Mouse (Mus musculus) retina, postnatal 7 days (tissue): ENCODE data around the gene Adam10.

ENCODE experiments used
- DNase-seq: peaks from one replicate; pipeline ENCODE4 v3.0.0-alpha.2; 2012; ENCODE audit warnings: low read depth, low spot score

Gene Adam10

DNA sequence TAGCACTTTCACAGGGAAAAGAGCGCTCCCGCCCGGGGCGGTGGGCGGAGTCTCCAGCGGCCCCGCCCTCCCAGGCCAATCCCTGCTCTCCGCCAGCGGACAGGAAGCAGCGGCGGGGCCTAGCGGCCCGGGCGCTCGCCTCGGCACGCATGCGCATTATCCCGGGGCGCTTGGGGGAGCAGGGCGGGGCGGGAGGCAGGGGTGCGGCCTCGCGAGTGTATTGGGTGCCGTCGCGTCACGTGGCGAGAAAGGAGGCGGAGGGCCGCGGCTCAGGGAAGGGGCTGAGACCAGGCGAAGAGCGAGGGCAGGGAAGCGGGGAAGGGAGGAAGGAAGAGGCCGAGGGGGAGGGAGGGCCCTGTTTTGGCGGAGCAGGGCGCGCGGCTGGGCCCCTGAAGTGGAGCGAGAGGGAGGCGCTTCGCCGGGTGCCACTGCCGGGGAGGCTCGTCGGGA is at the start of gene Adam10:
Adam10 (plus strand) TSS at position 316 of the 450 bp plus-strand sequence.
- DNase-seq: peak; percentile 98

DNA sequence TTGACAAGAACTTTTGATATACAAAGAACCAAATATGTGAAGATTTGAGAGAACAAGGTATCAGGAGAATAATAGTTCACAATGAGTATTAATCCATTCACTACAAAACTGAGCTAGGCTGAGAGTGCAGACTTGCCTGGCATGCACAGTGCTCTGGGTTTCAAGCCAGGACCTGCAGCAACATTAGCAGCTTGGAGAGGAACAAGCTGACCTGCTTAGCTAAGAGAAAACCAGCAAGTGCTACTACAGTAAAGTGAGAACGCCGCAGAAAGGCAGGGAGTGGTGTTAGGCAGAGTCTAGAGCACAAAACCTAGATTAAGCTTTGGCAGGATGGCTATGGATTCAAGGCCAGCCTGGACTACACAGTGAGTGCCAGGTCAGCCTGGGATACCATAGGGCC is 49.1 kb upstream of the Adam10 start:
- DNase-seq: no peak

DNA sequence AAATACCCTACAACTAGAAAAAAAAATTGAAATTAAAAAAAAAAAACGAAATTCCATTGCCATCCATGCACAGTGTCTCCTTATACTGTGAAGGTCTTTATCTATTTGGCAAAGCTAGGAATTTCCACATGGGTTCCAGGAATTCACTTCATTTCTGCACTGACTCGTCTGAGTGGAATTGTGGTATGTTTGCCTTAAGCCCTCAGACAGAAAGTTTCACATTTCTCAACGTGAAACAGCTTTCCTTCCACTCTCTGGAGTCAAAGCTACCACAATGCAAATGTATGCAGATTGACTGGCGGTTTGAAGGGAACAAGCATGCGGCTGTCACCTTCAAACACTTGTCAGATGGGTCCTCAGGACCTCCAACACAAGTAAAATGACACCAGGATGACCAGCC is 47.1 kb upstream of the Adam10 start:
- no peak for DNase-seq

DNA sequence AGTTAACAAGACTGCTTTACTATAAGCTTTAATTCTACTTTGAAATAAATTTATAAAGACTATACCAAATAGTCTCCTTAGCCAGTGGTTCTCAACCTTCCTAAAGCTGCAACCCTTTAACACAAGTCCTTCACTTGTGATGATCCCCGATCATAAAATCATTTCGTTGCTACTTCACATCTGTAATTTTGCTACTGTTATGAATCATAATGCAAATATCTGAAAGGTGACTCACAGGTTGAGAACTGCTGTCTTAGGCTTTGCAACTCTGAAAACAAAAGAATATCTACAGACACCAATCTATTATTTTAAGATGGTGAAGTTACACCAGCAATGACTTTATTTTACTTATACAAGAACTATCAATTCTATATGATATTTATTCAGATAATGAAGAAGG is 42.0 kb upstream of the Adam10 start:
- no peak for DNase-seq

DNA sequence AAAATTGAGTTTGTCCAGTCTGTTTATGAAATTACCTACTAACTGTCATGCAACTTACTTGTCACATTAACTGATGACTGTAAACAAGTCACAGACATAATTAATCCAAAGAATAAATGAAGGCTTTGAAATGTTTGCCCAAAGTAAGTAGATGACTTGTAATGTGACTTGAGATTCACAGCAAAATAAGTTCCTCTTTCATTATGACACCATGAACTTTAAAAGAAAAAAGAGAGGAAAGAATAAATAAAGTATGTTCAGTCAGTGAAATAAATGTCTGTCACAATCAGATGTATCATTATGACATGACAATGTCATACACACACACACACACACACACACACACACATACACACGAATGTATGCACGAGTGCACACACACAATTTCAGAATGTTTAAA is 28.5 kb upstream of the Adam10 start:
- no peak for DNase-seq

DNA sequence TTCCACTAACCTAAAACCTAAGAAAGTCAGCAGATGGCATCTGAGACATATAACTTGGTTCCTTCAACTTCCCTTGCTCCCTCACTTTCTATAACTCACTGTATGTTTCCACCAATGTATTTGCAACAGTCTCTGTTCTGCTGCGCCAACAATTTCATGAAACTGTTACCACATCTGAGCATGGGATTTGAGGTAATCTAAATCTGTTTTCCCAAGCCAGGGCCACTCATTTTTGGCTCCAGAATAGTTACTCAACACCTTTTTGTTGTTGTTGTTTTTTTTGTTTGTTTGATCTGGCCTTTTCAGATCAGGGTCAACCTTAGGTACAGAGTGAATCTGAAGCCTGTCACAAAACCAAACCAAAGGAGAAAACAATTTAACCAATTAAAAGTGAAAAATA is 27.8 kb upstream of the Adam10 start:
- no peak for DNase-seq

DNA sequence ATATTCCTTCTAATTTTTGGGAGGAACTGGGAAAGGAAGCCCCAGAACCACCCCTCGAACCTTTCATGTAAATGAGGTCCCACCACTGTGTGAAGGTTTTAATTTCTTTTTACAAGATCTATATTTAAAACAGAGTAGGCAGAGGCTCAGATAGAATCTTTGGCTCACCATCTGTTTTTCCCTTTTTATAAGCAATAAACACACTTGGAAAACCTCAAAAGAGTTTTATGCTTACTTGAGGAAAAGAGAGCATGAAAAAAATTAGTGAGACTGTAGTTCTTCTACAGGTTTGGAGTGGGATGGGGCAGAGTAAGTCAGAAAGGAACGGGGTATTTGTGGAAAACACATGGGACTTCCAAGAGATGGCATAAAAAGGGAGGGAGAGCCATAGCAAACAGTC is 26.6 kb upstream of the Adam10 start:
- DNase-seq: no peak

DNA sequence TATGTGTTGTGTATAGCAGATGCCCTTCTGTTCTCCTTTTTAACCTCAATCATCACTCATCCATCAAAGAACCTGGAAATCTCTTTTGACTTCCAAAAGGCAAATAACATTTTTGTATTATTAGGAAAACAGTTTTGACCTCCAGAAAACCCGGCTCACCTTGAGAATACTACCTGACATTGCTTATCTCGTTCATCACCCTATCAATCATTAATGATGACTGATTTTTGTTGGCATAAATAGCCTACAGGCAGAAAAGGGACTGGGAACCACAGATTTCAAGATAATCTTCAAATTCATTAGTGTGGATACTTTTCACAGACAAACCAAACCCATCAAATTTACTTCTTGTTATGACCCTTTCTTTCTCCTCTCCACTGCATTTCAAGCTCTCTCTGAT is 24.9 kb upstream of the Adam10 start:
- DNase-seq: no peak

DNA sequence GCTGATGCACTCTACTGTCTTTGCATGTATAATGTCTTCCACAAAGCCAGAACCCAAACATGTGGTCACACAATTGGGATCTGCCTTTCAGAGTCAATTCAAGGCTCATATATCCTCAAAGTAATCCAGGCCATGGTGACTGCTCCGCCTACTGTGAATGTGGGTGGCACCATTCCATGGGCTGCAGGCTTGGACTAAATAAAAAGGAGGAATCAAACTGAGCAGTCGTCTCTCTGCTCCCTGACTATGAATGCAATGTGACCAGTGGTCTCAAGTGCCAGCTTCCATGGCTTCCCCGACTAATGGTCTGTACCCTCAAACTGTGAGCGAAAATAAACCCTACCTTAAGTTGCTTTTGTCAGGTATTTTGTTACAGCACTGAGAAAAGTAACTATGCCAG is 24.3 kb upstream of the Adam10 start:
- DNase-seq: no peak

DNA sequence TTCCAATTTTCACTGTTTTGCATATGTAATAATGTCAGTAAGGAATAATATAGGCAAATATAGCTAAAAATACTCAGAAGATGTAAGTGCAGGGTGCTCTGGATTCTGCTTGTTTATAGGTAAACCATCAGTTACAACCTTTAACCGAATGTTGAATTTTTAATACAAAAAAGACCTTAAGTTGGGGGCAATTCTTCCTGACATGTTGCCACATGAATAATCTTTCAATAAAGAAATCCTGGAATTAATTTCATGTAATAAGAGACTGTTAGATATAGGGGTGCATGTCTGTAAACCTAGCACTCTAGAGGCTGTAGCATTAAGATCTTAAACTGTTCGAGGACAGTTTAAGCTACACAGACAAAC is 23.1 kb upstream of the Adam10 start:
- DNase-seq: no peak

DNA sequence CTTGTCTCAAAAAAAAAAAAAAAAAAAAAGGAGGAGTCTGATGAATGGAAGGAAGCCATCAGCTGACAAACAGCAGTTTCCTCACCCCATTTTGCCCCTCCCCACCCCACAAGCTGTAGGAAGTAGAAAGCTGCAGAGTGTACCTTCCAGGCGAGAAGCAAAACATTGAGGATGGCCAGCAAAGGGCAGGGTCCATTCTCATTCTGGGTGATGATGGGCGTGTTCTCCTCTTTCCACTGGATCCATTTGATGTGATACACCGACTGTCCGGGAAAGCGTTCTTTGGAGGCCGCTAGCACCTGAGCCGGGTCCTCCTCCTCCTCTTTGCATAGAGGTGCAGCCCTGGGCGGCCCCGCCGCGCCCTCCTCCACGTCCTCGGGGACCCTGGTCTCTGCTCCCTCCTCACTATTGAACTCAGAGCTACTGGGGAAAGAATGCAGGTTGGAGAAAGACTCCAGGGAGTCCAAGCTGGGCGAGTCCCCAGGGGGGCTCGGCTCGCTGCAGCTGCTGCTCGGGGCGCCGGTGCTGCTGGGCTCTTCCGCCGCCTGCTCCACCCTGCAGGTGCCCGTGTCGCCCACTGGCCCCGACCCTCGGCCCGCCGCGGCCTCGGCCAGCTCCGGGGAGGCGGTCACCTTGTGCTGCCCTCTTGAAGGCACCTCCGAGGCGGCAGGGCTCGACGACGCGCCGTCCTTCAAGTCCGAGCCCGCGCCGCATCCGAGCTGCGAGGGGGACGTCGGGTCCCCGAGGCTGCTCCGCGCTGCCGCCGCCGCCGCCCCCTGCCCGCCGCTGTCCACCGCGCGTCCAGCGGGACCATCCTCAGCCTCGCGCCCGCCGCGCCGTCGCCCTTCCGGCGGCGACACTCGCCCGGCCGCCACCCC is 22.4 kb upstream of the Adam10 start, which contains the start of gene Gm10642:
Gm10642 (plus strand) TSS at position 122 of the 878 bp plus-strand sequence.
- DNase-seq: peak; percentile 3

DNA sequence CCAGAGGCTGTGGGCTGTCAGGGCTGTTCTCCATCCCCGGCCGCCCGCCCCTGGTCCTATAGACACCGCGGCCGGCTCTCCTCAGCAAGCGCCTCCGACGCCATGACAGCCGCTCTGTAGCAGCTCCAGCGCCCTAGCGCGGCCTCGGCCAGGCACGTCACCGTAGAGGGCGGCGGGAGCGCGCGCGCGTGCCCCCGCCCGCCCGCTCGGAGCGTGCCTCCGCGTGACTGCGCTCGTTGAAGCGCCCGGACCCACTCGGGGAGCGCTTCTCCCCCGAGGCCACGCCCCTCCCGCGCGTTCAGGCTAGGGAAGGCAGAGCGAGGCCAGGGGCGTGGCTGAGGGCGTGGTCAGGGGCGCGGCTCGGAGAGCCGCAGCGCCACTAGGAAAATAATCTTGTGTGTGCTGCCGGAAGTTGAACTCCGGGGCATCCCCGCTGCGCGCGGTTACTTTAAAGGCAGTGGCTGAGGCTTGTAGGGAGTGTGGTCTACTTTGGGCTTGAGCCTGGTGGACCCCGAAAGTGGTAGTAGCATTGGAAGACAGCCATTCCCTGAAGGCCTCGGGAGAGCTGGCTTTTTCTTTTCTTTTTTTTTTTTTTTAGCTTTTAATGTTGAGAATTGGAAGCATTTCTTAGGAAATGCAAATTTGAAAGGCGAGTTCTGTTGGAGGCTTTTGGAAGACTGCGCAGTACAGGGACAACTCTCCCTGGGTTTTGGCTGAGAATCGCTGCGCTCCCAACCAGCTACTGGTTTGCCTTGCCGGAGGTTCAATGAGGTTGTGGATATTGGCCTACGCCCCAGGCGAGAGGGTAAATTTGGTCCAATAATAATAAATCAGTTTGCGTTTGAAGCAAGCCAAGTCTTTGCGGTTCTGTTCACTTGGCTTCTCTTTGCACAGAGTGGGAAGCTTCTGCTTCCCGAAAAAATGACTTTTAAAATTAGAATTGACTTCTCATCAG is 21.5 kb upstream of the Adam10 start, which contains the start of gene Mindy2:
Mindy2 (minus strand) TSS at position 162 of the 955 bp plus-strand sequence.
- peak; percentile 99 for DNase-seq

DNA sequence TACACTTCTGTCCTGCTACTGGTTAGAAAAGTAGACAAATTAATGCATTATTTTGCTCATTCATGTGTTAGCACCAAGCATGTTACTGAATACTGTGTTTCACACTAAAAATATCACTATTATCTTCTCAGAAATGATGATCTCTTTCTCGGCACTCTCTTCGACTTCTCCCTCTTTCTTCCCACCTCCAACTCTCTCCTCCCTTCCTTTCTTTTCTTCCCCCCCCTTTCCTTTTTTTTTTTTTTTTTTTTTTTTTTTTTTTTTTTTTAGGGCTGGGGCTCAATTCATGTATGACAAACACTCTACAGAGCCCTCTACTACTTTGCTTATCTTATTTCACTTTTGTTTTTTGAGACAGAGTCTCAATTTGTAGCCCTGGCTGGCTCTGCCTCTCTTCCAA is 20.5 kb upstream of the Adam10 start:
- no peak for DNase-seq

DNA sequence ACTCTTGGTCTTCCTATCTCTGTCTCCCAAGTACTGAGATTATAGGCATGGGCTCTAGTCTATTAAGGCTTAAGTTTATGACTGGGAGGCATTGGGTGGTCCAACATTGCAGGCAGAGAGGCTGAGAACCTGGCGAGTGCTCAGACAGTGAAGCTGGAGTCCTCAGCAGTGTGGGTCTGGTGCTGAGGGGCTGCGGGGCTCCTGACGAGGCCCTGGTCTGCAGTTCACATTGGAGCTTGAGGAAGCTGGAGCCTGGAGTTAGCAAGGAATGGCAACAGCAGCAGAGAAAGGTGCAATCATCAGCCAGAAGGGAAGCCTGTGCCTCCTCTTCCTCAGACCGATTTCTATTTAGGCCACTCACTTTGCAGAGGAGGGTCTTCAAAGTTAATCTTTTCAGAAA is 13.9 kb upstream of the Adam10 start:
- no peak for DNase-seq

DNA sequence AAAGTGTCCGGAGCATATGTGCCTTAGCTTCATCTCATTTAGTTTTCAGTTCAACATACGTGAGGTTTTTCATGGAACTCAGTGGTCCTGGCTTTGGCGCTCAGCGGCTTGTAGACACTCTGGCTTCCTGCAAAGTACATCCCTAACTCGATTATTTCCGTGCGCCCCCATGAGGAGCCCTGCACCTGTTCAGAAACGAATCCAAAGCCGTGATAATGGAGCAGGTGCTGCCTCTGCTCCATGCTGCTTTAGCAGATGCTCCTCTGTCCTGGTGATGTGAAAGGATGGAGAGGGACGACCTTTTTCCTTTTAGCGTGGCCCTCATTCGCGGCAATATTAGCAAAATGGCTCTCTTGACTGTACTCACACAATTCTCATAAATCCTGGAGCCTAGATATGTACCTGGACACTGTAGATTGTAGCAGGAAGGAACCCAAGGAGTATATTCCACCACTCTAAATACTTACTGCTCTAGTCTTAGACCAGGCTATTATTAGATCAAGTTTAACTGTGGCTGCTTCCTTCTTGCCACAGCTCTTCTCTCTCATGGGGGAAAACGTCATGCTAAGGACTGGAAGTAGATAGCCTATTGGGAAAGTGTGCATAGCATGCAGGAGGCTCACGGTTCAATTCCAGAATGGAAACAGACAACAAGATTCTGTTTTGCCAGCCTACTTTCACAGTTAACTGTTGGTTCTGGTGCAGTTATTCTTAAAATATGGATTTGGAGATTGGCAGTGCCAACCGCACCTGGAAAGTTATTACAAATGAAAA is 13.2 kb upstream of the Adam10 start:
- DNase-seq: no peak

DNA sequence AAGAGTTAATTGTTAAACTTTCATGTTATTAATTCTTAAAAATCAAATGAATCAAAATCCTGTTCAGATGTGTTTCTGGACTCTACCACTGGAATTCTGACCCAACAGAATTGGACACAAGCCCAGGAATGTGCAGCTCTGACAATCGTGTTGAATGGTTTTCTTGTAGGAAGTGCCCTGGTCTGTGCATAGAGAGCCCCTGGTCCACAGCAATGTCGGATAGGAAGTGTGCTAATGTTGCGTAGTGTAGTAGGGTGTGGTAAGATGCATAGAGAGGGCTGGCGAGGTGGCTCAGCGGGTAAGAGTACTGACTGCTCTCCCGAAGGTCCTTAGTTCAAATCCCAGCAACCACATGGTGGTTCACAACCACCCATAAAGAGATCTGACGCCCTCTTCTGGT is 12.0 kb upstream of the Adam10 start:
- DNase-seq: no peak

DNA sequence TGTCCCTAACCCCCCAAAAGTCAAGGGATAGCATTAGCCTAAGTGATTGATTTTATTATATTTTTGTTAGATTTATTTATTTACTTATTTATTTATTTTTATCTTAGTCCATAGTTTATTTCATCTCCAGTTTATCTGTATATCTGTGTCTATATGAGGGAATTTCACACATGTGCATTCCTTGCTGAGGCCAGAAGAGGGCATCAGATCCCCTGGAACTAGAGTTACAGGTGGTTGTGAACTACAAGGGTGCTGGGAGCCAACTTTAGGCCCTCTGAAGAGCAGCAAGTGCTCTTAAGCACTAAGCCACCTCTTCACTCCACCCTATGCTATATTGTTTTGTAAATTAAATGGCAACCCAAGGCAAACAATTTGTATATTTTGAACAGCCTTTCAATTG is 10.7 kb upstream of the Adam10 start:
- DNase-seq: no peak

DNA sequence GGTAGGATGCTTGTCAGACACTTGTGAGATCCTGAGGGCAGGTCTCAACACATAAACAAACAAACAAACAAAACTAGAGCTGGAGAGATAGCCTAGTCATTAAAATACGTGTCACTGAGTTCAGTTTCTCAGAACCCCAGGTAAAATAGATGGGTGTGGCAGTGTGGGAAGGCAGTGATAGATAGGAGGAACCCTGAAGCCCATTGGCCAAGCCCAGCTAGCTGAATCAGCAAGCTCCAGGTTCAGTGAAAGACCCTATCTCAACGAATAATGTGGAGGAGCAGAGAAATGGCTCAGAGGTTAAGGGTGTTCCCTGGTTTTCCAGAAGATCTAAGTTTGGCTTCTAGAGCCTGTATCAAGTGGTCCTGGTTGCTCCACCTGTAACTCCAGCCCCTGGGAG is 9.6 kb upstream of the Adam10 start:
- DNase-seq: no peak

DNA sequence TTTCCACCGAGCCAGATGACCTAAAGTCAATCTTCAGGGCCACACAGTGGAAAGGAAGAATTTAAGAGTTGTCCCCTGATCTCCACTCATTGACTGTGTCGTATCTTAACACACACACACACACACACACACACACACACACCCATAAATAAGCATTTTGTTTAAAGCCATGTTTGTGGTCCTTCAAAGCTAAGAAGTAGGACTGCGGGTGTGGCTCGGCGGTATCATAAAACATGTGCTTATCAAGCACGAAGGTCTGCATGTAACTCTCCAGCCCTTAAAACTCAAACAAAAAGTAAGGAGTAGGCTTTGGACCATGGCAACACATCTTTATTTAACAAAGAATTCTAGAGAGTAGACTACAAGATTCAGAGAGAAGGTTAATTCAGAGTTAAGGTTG is 8.4 kb upstream of the Adam10 start:
- no peak for DNase-seq

DNA sequence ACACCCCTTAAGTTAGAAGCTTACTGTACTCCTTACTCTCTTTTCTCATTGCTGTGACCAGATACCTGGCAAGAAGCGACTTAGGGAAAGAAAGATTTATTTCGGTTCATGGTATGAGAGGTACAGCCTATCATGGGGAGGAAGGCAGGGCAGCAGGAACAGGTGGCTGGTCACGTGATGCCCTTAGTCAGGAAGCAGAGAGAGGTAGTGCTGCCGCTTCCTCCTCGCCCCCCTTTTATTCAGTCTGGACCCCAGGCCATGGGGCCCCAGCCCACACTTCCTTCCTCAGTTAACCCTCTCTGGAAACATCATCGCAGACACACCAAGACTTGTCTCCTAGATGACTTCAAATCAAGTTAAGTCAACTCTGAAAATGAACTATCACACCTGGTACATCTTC is 7.5 kb upstream of the Adam10 start:
- DNase-seq: no peak

DNA sequence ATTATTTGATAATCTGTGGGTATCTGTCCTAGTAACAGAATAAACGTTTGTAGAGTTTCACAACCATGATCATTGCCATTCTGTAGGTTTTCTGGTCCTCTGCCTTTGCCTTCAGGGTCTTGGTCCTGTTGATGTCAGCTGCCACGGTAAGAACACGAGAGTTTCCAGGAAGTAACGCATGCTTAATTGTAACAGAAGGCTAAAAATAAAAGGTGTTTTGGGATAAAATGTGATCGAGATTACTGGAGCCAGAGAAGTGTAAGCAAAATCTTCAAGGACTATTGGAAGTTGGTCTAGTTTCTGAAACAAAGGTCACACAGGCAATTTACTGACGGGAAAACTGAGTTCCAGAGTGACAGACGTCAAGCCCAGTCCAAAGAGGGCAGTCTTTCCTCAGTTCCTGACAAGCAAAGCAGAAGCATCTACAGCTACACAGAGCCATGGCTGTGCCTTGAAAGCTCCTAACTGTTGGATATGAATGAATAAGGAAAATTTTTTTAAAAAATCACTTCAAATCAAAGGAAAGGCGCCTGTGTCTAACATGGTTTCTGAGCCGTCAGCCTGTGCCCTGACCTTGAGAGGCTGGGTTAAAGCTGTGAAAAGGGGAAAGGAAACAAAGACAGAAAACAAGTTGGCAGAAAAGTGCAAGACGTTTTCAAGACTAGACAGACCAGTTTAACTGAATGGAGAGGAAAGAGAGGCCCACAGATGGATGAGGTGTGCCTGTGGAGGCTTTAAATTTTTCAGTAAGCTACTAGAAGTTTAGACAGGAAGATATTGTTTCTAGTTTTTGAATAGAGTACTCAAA is 6.8 kb upstream of the Adam10 start:
- DNase-seq: no peak
